Mouse (Mus musculus): ENCODE measurements around the gene Gfpt1. TPM values are rescaled to one million over a fixed set of nuclear protein-coding genes. Genes with fewer than 3 reads are reported as not detected.

The Gfpt1 gene
- 16.2 and 20.0 TPM in 2 replicates for polyA plus RNA-seq (2014; fragmentation: Nextera tagmentation; extraction: Ambion mirVana)

DNA sequence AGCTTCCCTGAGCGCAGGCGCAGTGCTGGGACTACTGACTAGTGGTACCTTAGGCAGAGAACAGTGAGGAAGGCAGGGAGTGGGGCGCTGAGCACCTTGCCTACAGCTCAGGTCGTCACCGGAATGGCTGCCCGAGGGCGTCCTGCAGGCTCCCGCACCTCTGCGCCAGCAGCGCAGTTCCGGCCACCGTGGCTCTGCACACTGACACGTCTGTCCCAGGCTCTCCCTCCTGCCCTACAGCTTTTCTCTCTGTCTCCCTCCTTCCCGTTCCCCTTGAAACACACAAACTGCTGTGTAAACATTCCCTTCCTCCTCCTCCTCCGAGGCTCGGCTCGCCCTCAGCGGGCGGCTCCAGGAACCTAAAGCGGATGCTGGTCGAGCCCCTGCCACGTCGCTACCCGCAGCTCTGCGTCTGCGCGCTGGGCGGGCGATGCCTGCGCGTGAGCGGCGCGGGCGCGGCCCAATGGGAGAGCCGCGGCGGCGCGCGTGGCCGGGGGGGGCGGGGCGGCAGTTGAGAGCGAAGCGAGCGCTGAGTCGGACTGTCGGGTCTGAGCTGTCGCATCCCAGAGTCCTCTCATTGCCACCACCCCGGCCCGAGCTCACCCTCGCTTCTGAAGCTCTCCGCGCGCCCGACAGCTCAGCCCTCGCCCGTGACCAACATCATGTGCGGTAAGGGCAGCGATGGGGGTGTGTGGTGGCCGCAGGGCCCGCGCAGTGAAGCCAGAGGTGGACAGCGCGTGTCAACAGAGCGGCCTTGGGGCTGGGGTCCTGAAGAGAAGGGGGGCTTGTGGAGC is at the start of gene Gfpt1:
Gene Gfpt1 (plus strand): TSS at position 510 of the 794 bp plus-strand sequence.
- Histone ChIP-seq H3K4me1 (ENCODE audit: control insufficient read depth, insufficient read depth, low read length) (no peaks in the 10 kb centered on the region), H3K9ac (replicated peaks; ENCODE audit: low read length) (peak within 1 kb of the TSS; percentile 86), H3K36me3 (replicated peaks; ENCODE audit: control insufficient read depth, insufficient read depth, low read depth, low read length) (no peaks in the 10 kb centered on the region), H3K4me2 (ENCODE audit: low read depth, low read length) (peak within 1 kb of the TSS; percentile 64), H3K27ac (replicated peaks; ENCODE audit: low read depth, low read length) (peak within 1 kb of the TSS; percentile 96), H3K9me3 (replicated peaks; ENCODE audit: control insufficient read depth, low read length) (no peaks in the 10 kb centered on the region), H3K4me3 (ENCODE audit: low read depth, low read length) (peak within 1 kb of the TSS; percentile 70), H3K27me3 (ENCODE audit: control insufficient read depth, insufficient read depth, low read length) (no peaks in the 10 kb centered on the region)
- under 1% methylated on average over 60 of the region's 68 CpGs for WGBS
- DNase-seq (ENCODE audit: low spot score) (peak; percentile 97), ATAC-seq (replicated peaks; ENCODE audit: insufficient number of reproducible peaks, low FRiP score, low TSS enrichment, low read depth) (peak; percentile 95)

DNA sequence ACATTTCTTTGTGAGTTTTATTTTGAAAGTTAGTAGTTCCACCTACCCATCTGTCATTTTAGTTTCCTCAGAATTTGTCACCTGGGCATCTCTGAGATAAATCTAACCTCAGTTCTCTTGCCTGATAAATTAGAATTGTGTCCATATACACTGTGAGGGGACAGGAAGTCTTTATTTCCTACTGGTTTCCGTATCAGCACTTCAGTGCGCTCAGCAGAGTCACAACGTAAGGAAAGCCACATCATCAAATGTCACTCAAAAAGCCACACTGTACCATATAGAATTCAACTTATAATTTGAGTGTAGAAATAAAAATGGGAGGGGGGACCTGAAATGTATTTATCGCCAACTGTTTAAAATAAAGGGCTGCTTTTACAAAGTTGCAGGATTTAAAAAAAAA is 48.4 kb upstream of the Gfpt1 start:
- Histone ChIP-seq H3K4me3 (ENCODE audit: low read depth, low read length) (no peak overlapping the region), H3K27ac (replicated peaks; ENCODE audit: low read depth, low read length) (no peak overlapping the region), H3K4me1 (ENCODE audit: control insufficient read depth, insufficient read depth, low read length) (no peaks in the 10 kb centered on the region), H3K36me3 (replicated peaks; ENCODE audit: control insufficient read depth, insufficient read depth, low read depth, low read length) (peaks cover 6% of the 10 kb centered on the region), H3K9ac (replicated peaks; ENCODE audit: low read length) (no peak overlapping the region), H3K27me3 (ENCODE audit: control insufficient read depth, insufficient read depth, low read length) (no peaks in the 10 kb centered on the region), H3K4me2 (ENCODE audit: low read depth, low read length) (no peak overlapping the region), H3K9me3 (replicated peaks; ENCODE audit: control insufficient read depth, low read length) (no peaks in the 10 kb centered on the region)
- ATAC-seq (replicated peaks; ENCODE audit: insufficient number of reproducible peaks, low FRiP score, low TSS enrichment, low read depth), result no peak
- no peak for DNase-seq (ENCODE audit: low spot score)
- 93% methylated on average over 4 of the region's 4 CpGs for WGBS

DNA sequence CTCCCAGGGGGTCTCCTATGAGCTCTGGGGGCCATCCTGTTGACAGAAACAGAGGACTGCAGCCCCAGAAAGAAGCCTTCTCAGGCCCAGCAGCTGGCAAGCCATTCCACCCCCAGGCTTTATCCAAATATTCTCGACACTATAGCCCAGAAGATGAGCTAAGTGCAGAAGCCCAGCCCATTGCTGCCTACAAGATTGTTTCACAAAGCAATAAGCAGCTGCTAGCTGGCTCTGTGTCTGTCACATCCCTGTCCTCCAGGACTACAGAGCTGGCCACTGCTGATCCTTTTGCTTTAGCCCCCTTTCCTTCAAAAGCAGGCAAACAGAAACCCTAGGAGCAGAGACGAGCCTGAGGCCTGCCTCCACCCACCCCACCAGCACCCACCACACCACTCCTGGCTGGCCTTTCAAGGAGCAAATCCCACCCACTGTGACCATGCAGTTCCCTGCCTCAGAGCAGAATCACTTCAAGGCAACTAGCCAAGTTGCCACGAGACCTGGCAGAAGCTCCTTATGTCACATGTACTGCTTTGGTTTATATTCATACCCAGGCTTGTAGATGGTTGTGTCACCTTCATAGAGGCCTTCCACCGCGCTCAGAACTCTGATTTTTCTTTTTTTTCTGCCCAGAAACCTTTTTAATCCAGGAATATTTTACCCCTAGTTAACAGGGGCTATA is 45.9 kb upstream of the Gfpt1 start:
- Histone ChIP-seq H3K9me3 (replicated peaks; ENCODE audit: control insufficient read depth, low read length) (no peaks in the 10 kb centered on the region), H3K4me2 (ENCODE audit: low read depth, low read length) (no peak overlapping the region), H3K27me3 (ENCODE audit: control insufficient read depth, insufficient read depth, low read length) (no peaks in the 10 kb centered on the region), H3K9ac (replicated peaks; ENCODE audit: low read length) (no peak overlapping the region), H3K36me3 (replicated peaks; ENCODE audit: control insufficient read depth, insufficient read depth, low read depth, low read length) (peaks cover 6% of the 10 kb centered on the region), H3K4me1 (ENCODE audit: control insufficient read depth, insufficient read depth, low read length) (no peaks in the 10 kb centered on the region), H3K27ac (replicated peaks; ENCODE audit: low read depth, low read length) (no peak overlapping the region), H3K4me3 (ENCODE audit: low read depth, low read length) (no peak overlapping the region)
- ATAC-seq (replicated peaks; ENCODE audit: insufficient number of reproducible peaks, low FRiP score, low TSS enrichment, low read depth) (no peak), DNase-seq (ENCODE audit: low spot score) (no peak)
- 84% methylated on average over 5 of the region's 5 CpGs for WGBS

DNA sequence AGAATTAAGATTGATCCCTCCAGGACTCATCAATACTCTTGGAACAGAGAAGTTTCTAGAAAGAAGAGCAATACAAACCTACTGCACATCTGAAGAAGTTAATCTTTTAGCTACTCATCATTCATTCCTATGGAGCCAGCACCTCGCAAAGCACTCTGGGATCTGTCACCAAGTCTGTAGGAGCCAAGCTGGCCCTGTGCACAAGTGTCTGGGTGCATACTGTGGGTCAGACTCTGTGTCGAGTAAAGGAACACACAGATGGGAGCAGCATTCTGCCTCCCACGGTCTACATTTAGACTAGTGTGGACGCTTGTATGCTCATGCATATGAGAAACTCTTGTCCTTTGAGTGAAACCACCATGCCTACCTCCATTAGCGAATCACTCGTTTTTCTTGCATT is 45.3 kb upstream of the Gfpt1 start:
- 96% methylated on average over 6 of the region's 6 CpGs for WGBS
- DNase-seq (ENCODE audit: low spot score), result no peak
- Histone ChIP-seq H3K9me3 (replicated peaks; ENCODE audit: control insufficient read depth, low read length) (no peaks in the 10 kb centered on the region), H3K36me3 (replicated peaks; ENCODE audit: control insufficient read depth, insufficient read depth, low read depth, low read length) (peaks cover 6% of the 10 kb centered on the region), H3K9ac (replicated peaks; ENCODE audit: low read length) (no peak overlapping the region), H3K27ac (replicated peaks; ENCODE audit: low read depth, low read length) (no peak overlapping the region), H3K4me3 (ENCODE audit: low read depth, low read length) (no peak overlapping the region), H3K4me2 (ENCODE audit: low read depth, low read length) (no peak overlapping the region), H3K27me3 (ENCODE audit: control insufficient read depth, insufficient read depth, low read length) (no peaks in the 10 kb centered on the region), H3K4me1 (ENCODE audit: control insufficient read depth, insufficient read depth, low read length) (no peaks in the 10 kb centered on the region)
- no peak for ATAC-seq (replicated peaks; ENCODE audit: insufficient number of reproducible peaks, low FRiP score, low TSS enrichment, low read depth)

DNA sequence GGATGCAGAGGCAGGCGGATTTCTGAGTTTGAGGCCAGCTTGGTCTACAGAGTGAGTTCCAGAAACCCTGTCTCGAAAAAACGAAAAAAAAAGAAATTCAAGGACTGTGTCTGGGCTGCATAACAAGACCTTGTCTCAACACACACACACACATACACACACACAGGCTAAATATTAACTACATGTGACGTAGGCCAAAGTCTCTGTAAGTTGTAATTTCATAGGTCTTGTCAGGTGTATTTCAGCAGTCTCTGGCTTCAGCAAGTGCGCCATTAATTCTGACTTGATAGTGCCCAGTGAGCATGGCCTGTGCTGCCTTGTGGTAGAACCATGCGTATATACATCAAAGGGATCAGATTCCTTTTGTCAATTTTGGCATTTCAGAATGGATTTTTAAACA is 40.7 kb upstream of the Gfpt1 start:
- H3K9ac ChIP-seq (replicated peaks; ENCODE audit: low read length), result no peak overlapping the region
- no peak overlapping the region for H3K27ac ChIP-seq (replicated peaks; ENCODE audit: low read depth, low read length)
- peaks cover 5% of the 10 kb centered on the region for H3K36me3 ChIP-seq (replicated peaks; ENCODE audit: control insufficient read depth, insufficient read depth, low read depth, low read length)
- no peaks in the 10 kb centered on the region for H3K9me3 ChIP-seq (replicated peaks; ENCODE audit: control insufficient read depth, low read length)
- no peak overlapping the region for H3K4me2 ChIP-seq (ENCODE audit: low read depth, low read length)
- no peak for ATAC-seq (replicated peaks; ENCODE audit: insufficient number of reproducible peaks, low FRiP score, low TSS enrichment, low read depth)
- DNase-seq (ENCODE audit: low spot score), result no peak
- no peaks in the 10 kb centered on the region for H3K27me3 ChIP-seq (ENCODE audit: control insufficient read depth, insufficient read depth, low read length)
- 90% methylated on average over 6 of the region's 6 CpGs for WGBS
- no peaks in the 10 kb centered on the region for H3K4me1 ChIP-seq (ENCODE audit: control insufficient read depth, insufficient read depth, low read length)
- H3K4me3 ChIP-seq (ENCODE audit: low read depth, low read length), result no peak overlapping the region

DNA sequence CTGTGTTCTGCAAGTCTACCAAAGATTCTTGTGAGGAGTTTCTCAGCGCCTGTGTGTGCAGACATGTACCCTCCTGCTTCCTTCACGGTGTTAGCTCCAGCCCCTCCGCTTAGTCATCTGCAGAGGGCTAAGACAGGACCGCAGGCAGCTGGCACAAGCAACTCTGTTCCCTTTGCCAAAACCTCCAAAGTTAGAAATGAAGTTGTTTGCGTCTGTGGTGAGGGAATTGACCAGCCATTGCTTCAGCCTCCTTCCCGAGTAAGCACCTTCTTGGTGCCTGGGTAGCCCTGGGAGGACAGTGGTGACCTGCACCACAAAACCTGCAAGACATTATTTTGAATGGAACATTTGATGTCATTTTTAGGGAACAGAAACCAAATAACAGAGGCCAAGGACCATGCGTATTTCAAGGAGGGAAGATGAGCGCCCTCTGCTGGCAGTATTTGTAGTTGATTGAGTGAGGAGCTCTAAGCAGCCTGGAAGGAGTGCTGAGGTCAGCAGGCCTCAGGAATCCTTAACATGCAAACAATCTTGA is 40.1 kb upstream of the Gfpt1 start:
- Histone ChIP-seq H3K4me1 (ENCODE audit: control insufficient read depth, insufficient read depth, low read length) (no peaks in the 10 kb centered on the region), H3K9ac (replicated peaks; ENCODE audit: low read length) (no peak overlapping the region), H3K4me2 (ENCODE audit: low read depth, low read length) (no peak overlapping the region), H3K4me3 (ENCODE audit: low read depth, low read length) (no peak overlapping the region), H3K27ac (replicated peaks; ENCODE audit: low read depth, low read length) (no peak overlapping the region), H3K36me3 (replicated peaks; ENCODE audit: control insufficient read depth, insufficient read depth, low read depth, low read length) (no peaks in the 10 kb centered on the region), H3K9me3 (replicated peaks; ENCODE audit: control insufficient read depth, low read length) (no peaks in the 10 kb centered on the region), H3K27me3 (ENCODE audit: control insufficient read depth, insufficient read depth, low read length) (no peaks in the 10 kb centered on the region)
- ATAC-seq (replicated peaks; ENCODE audit: insufficient number of reproducible peaks, low FRiP score, low TSS enrichment, low read depth) (no peak; the same call in 1 of the 2 replicates), DNase-seq (ENCODE audit: low spot score) (peak; percentile 90)
- WGBS, result 54% methylated on average over 8 of the region's 8 CpGs

DNA sequence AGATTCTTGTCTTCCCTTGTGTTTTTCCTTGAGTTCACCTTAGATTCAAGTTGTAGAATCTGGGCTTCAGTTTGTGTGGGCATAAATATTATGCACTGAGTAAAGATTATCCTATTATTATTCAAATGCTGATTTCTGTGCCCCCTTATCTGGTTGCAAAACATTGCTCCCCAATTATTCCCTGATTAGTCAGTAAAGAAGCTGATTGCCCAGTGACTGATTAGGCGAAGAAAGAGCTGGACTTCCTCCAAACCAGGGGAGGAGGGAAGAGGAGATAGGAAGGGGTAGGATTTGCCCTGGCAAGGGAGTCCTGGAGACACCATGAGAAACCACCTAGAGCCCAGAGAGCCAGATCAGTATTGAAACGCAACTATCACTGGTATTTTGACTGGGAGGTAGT is 38.5 kb upstream of the Gfpt1 start:
- H3K4me3 ChIP-seq (ENCODE audit: low read depth, low read length), result no peak overlapping the region
- 76% methylated on average over 2 of the region's 2 CpGs for WGBS
- no peak overlapping the region for H3K9ac ChIP-seq (replicated peaks; ENCODE audit: low read length)
- H3K4me2 ChIP-seq (ENCODE audit: low read depth, low read length), result no peak overlapping the region
- no peaks in the 10 kb centered on the region for H3K4me1 ChIP-seq (ENCODE audit: control insufficient read depth, insufficient read depth, low read length)
- no peaks in the 10 kb centered on the region for H3K36me3 ChIP-seq (replicated peaks; ENCODE audit: control insufficient read depth, insufficient read depth, low read depth, low read length)
- H3K27me3 ChIP-seq (ENCODE audit: control insufficient read depth, insufficient read depth, low read length), result no peaks in the 10 kb centered on the region
- H3K27ac ChIP-seq (replicated peaks; ENCODE audit: low read depth, low read length), result no peak overlapping the region
- H3K9me3 ChIP-seq (replicated peaks; ENCODE audit: control insufficient read depth, low read length), result no peaks in the 10 kb centered on the region
- DNase-seq (ENCODE audit: low spot score), result no peak
- no peak for ATAC-seq (replicated peaks; ENCODE audit: insufficient number of reproducible peaks, low FRiP score, low TSS enrichment, low read depth)

DNA sequence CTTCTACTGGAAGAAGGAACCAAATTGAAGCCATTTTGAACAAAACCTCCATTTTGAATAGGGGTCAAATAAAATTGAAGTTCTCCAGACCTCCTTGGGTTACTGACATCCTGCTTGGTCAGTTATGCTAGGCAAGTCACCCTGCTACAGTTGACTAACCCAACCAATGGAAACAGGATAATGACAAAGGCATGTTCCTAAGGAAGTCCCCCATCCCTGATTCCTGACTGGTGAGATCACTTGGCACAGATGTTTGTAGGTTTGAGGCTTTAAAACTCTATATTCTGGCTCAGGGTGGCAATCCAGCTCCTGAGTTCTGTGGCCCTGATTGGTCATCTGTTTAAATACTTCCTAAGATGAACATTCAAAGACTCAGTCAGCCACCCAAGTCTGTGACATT is 37.1 kb upstream of the Gfpt1 start:
- Histone ChIP-seq H3K4me3 (ENCODE audit: low read depth, low read length) (no peak overlapping the region), H3K4me1 (ENCODE audit: control insufficient read depth, insufficient read depth, low read length) (no peaks in the 10 kb centered on the region), H3K36me3 (replicated peaks; ENCODE audit: control insufficient read depth, insufficient read depth, low read depth, low read length) (no peaks in the 10 kb centered on the region), H3K27me3 (ENCODE audit: control insufficient read depth, insufficient read depth, low read length) (no peaks in the 10 kb centered on the region), H3K27ac (replicated peaks; ENCODE audit: low read depth, low read length) (no peak overlapping the region), H3K4me2 (ENCODE audit: low read depth, low read length) (no peak overlapping the region), H3K9me3 (replicated peaks; ENCODE audit: control insufficient read depth, low read length) (no peaks in the 10 kb centered on the region), H3K9ac (replicated peaks; ENCODE audit: low read length) (no peak overlapping the region)
- ATAC-seq (replicated peaks; ENCODE audit: insufficient number of reproducible peaks, low FRiP score, low TSS enrichment, low read depth) (no peak), DNase-seq (ENCODE audit: low spot score) (no peak)

Measured in embryonic facial prominence, embryonic 11.5 days (tissue).